Mouse (Mus musculus): ENCODE measurements around the gene Celf2. TPM values are rescaled to one million over a fixed set of nuclear protein-coding genes. Genes with fewer than 3 reads are reported as not detected.
"Not testable (repeated sequence)": the region's sequence is repeated elsewhere in the genome, so short reads cannot be mapped to it uniquely, and the experiment has no call there.

Gene Celf2
- 19.1 and 35.9 TPM in 2 replicates for polyA plus RNA-seq (2011; ENCODE audit: insufficient read depth, insufficient read length, low replicate concordance, missing spikeins)

GRCm38 (mm10) chr2:7509463-7509862 is at the start of gene Celf2:
TSS of gene Celf2 (minus strand) at chr2:7509563.
- H3K4me1 ChIP-seq (ENCODE audit: control insufficient read depth, insufficient read depth, low read length); H3K4me3 ChIP-seq (replicated peaks; ENCODE audit: control insufficient read depth, low read depth, low read length); H3K27ac ChIP-seq (ENCODE audit: control insufficient read depth, insufficient read depth, low read depth, low read length, poor library complexity): not testable (repeated sequence)
- WGBS, result 72% methylated on average over 9 of the region's 9 CpGs

GRCm38 (mm10) chr2:7555144-7555892 is 46.0 kb upstream of the Celf2 start:
- Histone ChIP-seq H3K4me1 (ENCODE audit: control insufficient read depth, insufficient read depth, low read length) (no peaks in the 10 kb centered on the region), H3K27ac (ENCODE audit: control insufficient read depth, insufficient read depth, low read depth, low read length, poor library complexity) (no peak overlapping the region), H3K4me3 (replicated peaks; ENCODE audit: control insufficient read depth, low read depth, low read length) (no peak overlapping the region)
- 73% methylated on average over 4 of the region's 4 CpGs for WGBS
- no peak for TF ChIP-seq CTCF (IDR thresholded peaks at IDR 0.05; ENCODE audit: control insufficient read depth, insufficient read depth, low read length)
- TF ChIP-seq POLR2A (IDR thresholded peaks at IDR 0.05; ENCODE audit: borderline replicate concordance, control insufficient read depth, low read depth, low read length), result no peak

DNA sequence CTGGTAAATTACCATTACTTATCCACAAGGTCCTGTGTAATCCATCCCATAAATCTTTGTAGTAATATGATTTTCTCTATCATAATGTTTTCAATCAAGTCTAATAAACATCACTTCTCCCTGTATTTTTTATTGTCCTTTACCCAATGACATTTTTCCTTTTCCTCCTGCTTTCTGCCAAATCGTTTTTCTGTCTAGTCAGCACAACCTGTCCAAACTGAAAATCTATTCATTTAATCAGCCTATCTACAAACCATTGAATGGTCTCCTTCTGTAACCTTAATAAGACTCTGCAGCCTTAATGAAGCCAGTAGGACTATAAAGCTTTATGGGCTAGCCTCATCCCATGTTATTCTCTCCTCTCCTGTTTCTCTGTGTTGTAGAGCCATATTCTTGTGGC is 45.2 kb upstream of the Celf2 start:
- no peak for TF ChIP-seq CTCF (IDR thresholded peaks at IDR 0.05; ENCODE audit: control insufficient read depth, insufficient read depth, low read length)
- TF ChIP-seq POLR2A (IDR thresholded peaks at IDR 0.05; ENCODE audit: borderline replicate concordance, control insufficient read depth, low read depth, low read length), result no peak
- WGBS, result 36% methylated on average over 1 of the region's 1 CpGs
- no peak overlapping the region for H3K27ac ChIP-seq (ENCODE audit: control insufficient read depth, insufficient read depth, low read depth, low read length, poor library complexity)
- no peak overlapping the region for H3K4me3 ChIP-seq (replicated peaks; ENCODE audit: control insufficient read depth, low read depth, low read length)
- H3K4me1 ChIP-seq (ENCODE audit: control insufficient read depth, insufficient read depth, low read length), result no peaks in the 10 kb centered on the region

- TF ChIP-seq CTCF (IDR thresholded peaks at IDR 0.05; ENCODE audit: control insufficient read depth, insufficient read depth, low read length) (no peak), POLR2A (IDR thresholded peaks at IDR 0.05; ENCODE audit: borderline replicate concordance, control insufficient read depth, low read depth, low read length) (no peak)
- no peaks in the 10 kb centered on the region for H3K4me1 ChIP-seq (ENCODE audit: control insufficient read depth, insufficient read depth, low read length)
- no peak overlapping the region for H3K27ac ChIP-seq (ENCODE audit: control insufficient read depth, insufficient read depth, low read depth, low read length, poor library complexity)
- WGBS, result 65% methylated on average over 3 of the region's 3 CpGs
- H3K4me3 ChIP-seq (replicated peaks; ENCODE audit: control insufficient read depth, low read depth, low read length), result no peak overlapping the region
Measured at GRCm38 (mm10) chr2:7552887-7553286, 43.5 kb upstream of the Celf2 start.

DNA sequence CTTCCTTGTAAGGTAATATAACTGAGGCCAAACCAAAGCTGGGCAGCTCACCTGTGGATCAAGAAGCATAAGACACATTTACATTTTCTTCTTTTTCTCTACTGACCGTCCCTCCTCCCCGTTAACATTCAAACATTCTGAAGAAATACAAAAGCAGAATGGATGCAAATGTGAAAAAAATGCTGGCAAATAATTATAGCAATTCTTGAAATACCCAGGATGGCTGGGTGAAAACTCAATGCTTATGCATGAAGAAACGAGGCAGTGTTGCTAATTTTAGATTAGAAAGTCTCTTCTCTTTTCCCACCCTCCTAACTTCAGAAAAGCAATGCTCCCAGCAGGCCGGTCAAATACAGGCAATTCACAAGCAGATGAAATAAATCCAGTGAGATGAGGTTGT is 39.5 kb upstream of the Celf2 start:
- H3K4me1 ChIP-seq (ENCODE audit: control insufficient read depth, insufficient read depth, low read length), result no peaks in the 10 kb centered on the region
- no peak overlapping the region for H3K4me3 ChIP-seq (replicated peaks; ENCODE audit: control insufficient read depth, low read depth, low read length)
- no peak for TF ChIP-seq POLR2A (IDR thresholded peaks at IDR 0.05; ENCODE audit: borderline replicate concordance, control insufficient read depth, low read depth, low read length)
- no peak for TF ChIP-seq CTCF (IDR thresholded peaks at IDR 0.05; ENCODE audit: control insufficient read depth, insufficient read depth, low read length)
- WGBS, result 70% methylated on average over 4 of the region's 4 CpGs
- H3K27ac ChIP-seq (ENCODE audit: control insufficient read depth, insufficient read depth, low read depth, low read length, poor library complexity), result no peak overlapping the region

DNA sequence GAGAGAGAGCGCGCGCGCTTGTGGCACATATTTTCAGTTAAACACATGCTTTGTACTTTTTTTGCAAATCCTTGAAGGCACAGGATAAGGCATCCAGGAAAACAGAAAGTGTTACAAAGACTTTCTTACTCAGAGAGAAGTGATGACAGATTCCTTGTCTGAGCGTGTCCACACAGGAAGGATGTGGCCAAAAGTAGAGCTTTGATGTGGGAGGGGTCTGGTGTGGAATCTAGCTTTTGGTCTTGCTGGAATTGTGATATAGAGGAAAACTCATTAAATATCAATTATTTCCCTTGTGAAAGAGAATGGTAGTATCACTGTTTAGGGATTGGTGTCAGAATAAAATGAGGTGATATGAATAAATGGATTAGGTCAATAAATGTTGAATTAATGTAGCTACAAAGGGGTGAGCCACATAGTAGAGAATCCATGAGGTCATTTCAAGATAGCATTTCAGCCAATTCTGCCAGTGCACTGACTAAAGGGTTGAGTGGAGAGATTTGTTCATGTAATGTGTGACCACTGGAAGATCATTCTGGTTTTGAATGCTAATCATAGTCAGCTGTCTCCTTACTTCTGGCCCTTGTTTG is 25.3 kb upstream of the Celf2 start:
- no peak overlapping the region for H3K27ac ChIP-seq (ENCODE audit: control insufficient read depth, insufficient read depth, low read depth, low read length, poor library complexity)
- H3K4me3 ChIP-seq (replicated peaks; ENCODE audit: control insufficient read depth, low read depth, low read length), result no peak overlapping the region
- no peak for TF ChIP-seq CTCF (IDR thresholded peaks at IDR 0.05; ENCODE audit: control insufficient read depth, insufficient read depth, low read length)
- no peak for TF ChIP-seq POLR2A (IDR thresholded peaks at IDR 0.05; ENCODE audit: borderline replicate concordance, control insufficient read depth, low read depth, low read length)
- H3K4me1 ChIP-seq (ENCODE audit: control insufficient read depth, insufficient read depth, low read length), result no peaks in the 10 kb centered on the region
- WGBS, result 79% methylated on average over 5 of the region's 5 CpGs

DNA sequence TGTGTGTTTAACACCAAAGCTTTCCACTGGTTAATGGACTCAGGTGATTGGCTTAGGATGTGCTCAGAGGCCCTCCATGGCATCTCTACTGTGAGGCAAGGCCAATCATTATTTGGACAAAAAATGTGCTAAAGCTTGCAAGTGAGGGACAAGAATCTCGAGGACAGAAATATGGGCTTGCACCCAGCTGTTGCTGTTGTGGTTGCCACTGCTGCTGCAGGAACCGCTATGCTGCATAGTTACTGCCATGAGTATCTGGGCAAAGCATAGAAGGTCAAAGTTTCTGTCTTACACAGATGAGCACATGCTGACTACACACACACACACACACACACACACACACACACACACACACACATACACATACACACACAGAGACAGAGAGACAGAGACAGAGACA is 24.8 kb upstream of the Celf2 start:
- WGBS, result 65% methylated on average over 2 of the region's 2 CpGs

GRCm38 (mm10) chr2:7531185-7531960 is 22.0 kb upstream of the Celf2 start:
- 68% methylated on average over 6 of the region's 6 CpGs for WGBS
- Histone ChIP-seq H3K4me3 (replicated peaks; ENCODE audit: control insufficient read depth, low read depth, low read length) (no peak overlapping the region), H3K27ac (ENCODE audit: control insufficient read depth, insufficient read depth, low read depth, low read length, poor library complexity) (no peak overlapping the region), H3K4me1 (ENCODE audit: control insufficient read depth, insufficient read depth, low read length) (no peaks in the 10 kb centered on the region)
- no peak for TF ChIP-seq POLR2A (IDR thresholded peaks at IDR 0.05; ENCODE audit: borderline replicate concordance, control insufficient read depth, low read depth, low read length)
- TF ChIP-seq CTCF (IDR thresholded peaks at IDR 0.05; ENCODE audit: control insufficient read depth, insufficient read depth, low read length), result no peak

More for the DNA sequence above, 24.8 kb upstream of the Celf2 start:
- Histone ChIP-seq H3K4me1 (ENCODE audit: control insufficient read depth, insufficient read depth, low read length) (no peaks in the 10 kb centered on the region), H3K4me3 (replicated peaks; ENCODE audit: control insufficient read depth, low read depth, low read length) (no peak overlapping the region), H3K27ac (ENCODE audit: control insufficient read depth, insufficient read depth, low read depth, low read length, poor library complexity) (no peak overlapping the region)
- TF ChIP-seq CTCF (IDR thresholded peaks at IDR 0.05; ENCODE audit: control insufficient read depth, insufficient read depth, low read length) (no peak), POLR2A (IDR thresholded peaks at IDR 0.05; ENCODE audit: borderline replicate concordance, control insufficient read depth, low read depth, low read length) (no peak)
